Mouse (Mus musculus) heart, embryonic 16.5 days (tissue): ENCODE measurements around the gene Fhdc1. TPM values are rescaled to one million over a fixed set of nuclear protein-coding genes. Genes with fewer than 3 reads are reported as not detected.

ENCODE experiments used
- ATAC-seq: fragments of 200-750 bp; cut with Nextera tagmentation; replicated peaks from 2 replicates; pipeline ENCODE4 v1.8.0; 2017; ENCODE audit warnings: moderate number of reproducible peaks; ENCODE audit not compliant: insufficient read depth, low FRiP score; ENCODE audit errors: extremely low read depth
- H3K27ac ChIP-seq: fragments of 300-500 bp; sonication (generic); 2 replicates; pipeline ENCODE4 v1.5.1; 2014; ENCODE audit warnings: mild to moderate bottlenecking, low read length, control low read depth, moderate library complexity
- H3K27me3 ChIP-seq: fragments of 300-500 bp; sonication (generic); 2 replicates; pipeline ENCODE4 v1.6.1; 2014; ENCODE audit warnings: low read length, mixed read lengths; ENCODE audit not compliant: control insufficient read depth, insufficient read depth
- H3K36me3 ChIP-seq: fragments of 300-500 bp; sonication (generic); 2 replicates; pipeline ENCODE4 v1.6.1; 2014; ENCODE audit not compliant: control insufficient read depth, insufficient read depth
- H3K4me1 ChIP-seq: fragments of 300-500 bp; sonication (generic); 2 replicates; pipeline ENCODE4 v1.6.1; 2014; ENCODE audit warnings: low read length, mixed read lengths; ENCODE audit not compliant: control insufficient read depth, insufficient read depth
- H3K4me2 ChIP-seq: fragments of 300-500 bp; sonication (generic); 2 replicates; pipeline ENCODE4 v1.6.1; 2014; ENCODE audit warnings: low read depth, mild to moderate bottlenecking, control low read depth, low read length
- H3K4me3 ChIP-seq: fragments of 300-500 bp; sonication (generic); 2 replicates; pipeline ENCODE4 v1.5.1; 2014; ENCODE audit warnings: mild to moderate bottlenecking, control low read depth, low read length
- H3K9ac ChIP-seq: fragments of 300-500 bp; sonication (generic); 2 replicates; pipeline ENCODE4 v1.6.1; 2014; ENCODE audit warnings: low read length, control low read depth
- H3K9me3 ChIP-seq: fragments of 300-500 bp; sonication (generic); replicated peaks from 2 replicates; pipeline ENCODE4 v1.6.1; 2016; ENCODE audit warnings: low read length; ENCODE audit not compliant: control insufficient read depth
- WGBS: fragments of 180-500 bp; shearing (Covaris S2); extraction: QIAGEN DNeasy Blood & Tissue Kit; methylation state at CpG from one replicate; pipeline ENCODE4 v1.1.7; 2014; 5-methylcytosine and 5-hydroxymethylcytosine counted together
- polyA plus RNA-seq: library from polyadenylated mRNA; unstranded; fragments of >200 nt; fragmentation: Nextera tagmentation; extraction: Ambion mirVana; gene quantifications from 2 replicates; pipeline ENCODE4 v1.2.1, GENCODE M21; 2015

The Fhdc1 gene
- polyA plus RNA-seq, 1 experiment from 2014 or later: 1.7 TPM

GRCm38 (mm10) chr3:84500491-84500890, 20.3 kb upstream of the Fhdc1 start:
- Histone ChIP-seq H3K36me3 (peaks cover 12% of the 10 kb centered on the region; the same call in 1 of the 2 replicates), H3K4me2 (no peak overlapping the region), H3K9ac (no peak overlapping the region), H3K27ac (no peak overlapping the region), H3K27me3 (no peaks in the 10 kb centered on the region), H3K9me3 (no peaks in the 10 kb centered on the region), H3K4me1 (no peaks in the 10 kb centered on the region), H3K4me3 (no peak overlapping the region)
- 82% methylated on average over 10 of the region's 10 CpGs for WGBS
- ATAC-seq: no peak

GRCm38 (mm10) chr3:84497718-84498117, 17.5 kb upstream of the Fhdc1 start:
- Histone ChIP-seq H3K4me2 (no peak overlapping the region), H3K36me3 (peaks cover 14% of the 10 kb centered on the region), H3K27me3 (no peaks in the 10 kb centered on the region), H3K4me3 (no peak overlapping the region), H3K27ac (no peak overlapping the region), H3K9me3 (no peaks in the 10 kb centered on the region), H3K9ac (no peak overlapping the region), H3K4me1 (no peaks in the 10 kb centered on the region)
- WGBS: 85% methylated on average over 11 of the region's 11 CpGs
- no peak for ATAC-seq

DNA sequence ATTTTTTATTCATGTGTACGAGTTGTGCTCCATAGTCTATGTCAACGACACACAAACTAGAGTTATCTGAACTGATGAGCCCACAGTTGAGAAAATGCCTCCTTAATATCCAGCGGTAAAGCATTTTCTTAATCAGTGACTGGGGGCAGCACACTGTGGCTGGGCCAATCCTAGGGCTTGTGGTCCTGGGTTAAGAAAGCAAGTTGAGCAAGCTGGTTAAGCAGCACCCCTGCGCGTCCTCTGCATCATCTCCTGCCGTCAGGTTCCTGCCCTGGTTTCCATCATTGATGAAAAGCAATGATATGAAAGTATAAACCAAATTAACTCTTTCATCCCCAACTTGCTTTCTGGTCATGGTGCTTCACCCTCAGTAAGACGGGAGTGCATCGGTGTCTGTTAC, 12.4 kb upstream of the Fhdc1 start:
- H3K36me3 ChIP-seq: peaks cover 21% of the 10 kb centered on the region
- no peaks in the 10 kb centered on the region for H3K9me3 ChIP-seq
- no peak overlapping the region for H3K4me3 ChIP-seq
- H3K9ac ChIP-seq: no peak overlapping the region
- no peaks in the 10 kb centered on the region for H3K4me1 ChIP-seq
- H3K4me2 ChIP-seq: no peak overlapping the region
- no peak for ATAC-seq
- WGBS: 83% methylated on average over 8 of the region's 8 CpGs
- no peaks in the 10 kb centered on the region for H3K27me3 ChIP-seq
- no peak overlapping the region for H3K27ac ChIP-seq

DNA sequence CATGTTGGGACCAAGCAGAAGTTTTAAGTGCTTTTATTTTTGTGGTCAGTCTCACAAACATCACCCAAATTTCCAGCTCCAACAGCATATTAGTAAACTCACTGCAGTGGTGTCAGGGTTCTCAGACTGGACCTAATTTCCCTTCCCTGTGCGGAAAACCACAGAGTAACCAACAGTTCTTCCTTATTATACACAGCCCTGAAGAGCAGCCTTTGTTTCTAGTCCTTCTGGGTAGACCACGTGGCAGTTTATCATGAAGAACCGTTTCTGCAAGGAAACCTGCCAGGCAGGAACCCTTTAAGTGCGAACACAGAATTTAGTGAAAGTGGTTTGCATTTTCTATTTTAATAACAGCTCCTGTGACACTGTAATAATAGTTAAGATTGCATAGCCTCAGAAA, 11.9 kb upstream of the Fhdc1 start:
- H3K4me2 ChIP-seq: no peak overlapping the region
- no peaks in the 10 kb centered on the region for H3K4me1 ChIP-seq
- no peak for ATAC-seq
- no peak overlapping the region for H3K4me3 ChIP-seq
- H3K27ac ChIP-seq: no peak overlapping the region
- H3K27me3 ChIP-seq: no peaks in the 10 kb centered on the region
- H3K9ac ChIP-seq: no peak overlapping the region
- WGBS: 71% methylated on average over 4 of the region's 4 CpGs
- peaks cover 19% of the 10 kb centered on the region for H3K36me3 ChIP-seq
- H3K9me3 ChIP-seq: no peaks in the 10 kb centered on the region

DNA sequence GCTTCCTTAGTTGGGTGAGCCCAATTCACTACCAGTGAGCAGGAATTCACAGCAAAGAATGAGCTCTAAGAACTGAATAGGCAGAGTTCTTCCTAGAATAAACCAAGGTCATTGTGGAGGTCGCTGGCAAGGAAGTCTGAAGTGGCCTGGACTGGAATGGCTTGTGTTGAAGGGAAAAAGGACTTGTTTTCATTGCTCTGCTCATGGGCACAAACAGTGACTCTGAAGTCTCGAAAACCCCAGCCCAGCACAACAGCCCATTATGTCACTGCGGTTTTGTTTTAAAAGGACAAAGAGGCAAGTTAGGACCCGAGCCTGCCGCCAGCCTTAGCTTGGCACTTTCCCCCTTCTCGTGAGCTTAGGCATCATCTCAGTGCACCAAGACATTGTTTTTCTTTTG, 8.5 kb upstream of the Fhdc1 start:
- H3K4me2 ChIP-seq: no peak overlapping the region
- H3K36me3 ChIP-seq: peaks cover 8% of the 10 kb centered on the region
- H3K4me1 ChIP-seq: no peaks in the 10 kb centered on the region
- 65% methylated on average over 6 of the region's 6 CpGs for WGBS
- no peak overlapping the region for H3K4me3 ChIP-seq
- H3K27me3 ChIP-seq: no peaks in the 10 kb centered on the region
- H3K9ac ChIP-seq: no peak overlapping the region
- H3K27ac ChIP-seq: no peak overlapping the region
- no peak for ATAC-seq
- H3K9me3 ChIP-seq: no peaks in the 10 kb centered on the region

GRCm38 (mm10) chr3:84484891-84485290, 4.7 kb upstream of the Fhdc1 start:
- no peak overlapping the region for H3K9ac ChIP-seq
- no peak overlapping the region for H3K4me3 ChIP-seq
- no peaks in the 10 kb centered on the region for H3K9me3 ChIP-seq
- no peak for ATAC-seq
- no peak overlapping the region for H3K4me2 ChIP-seq
- WGBS: 76% methylated on average over 3 of the region's 3 CpGs
- peaks cover 5% of the 10 kb centered on the region; the same call in 1 of the 2 replicates for H3K36me3 ChIP-seq
- peaks cover 7% of the 10 kb centered on the region for H3K4me1 ChIP-seq
- H3K27me3 ChIP-seq: peaks cover 3% of the 10 kb centered on the region; the same call in 1 of the 2 replicates
- no peak overlapping the region for H3K27ac ChIP-seq

DNA sequence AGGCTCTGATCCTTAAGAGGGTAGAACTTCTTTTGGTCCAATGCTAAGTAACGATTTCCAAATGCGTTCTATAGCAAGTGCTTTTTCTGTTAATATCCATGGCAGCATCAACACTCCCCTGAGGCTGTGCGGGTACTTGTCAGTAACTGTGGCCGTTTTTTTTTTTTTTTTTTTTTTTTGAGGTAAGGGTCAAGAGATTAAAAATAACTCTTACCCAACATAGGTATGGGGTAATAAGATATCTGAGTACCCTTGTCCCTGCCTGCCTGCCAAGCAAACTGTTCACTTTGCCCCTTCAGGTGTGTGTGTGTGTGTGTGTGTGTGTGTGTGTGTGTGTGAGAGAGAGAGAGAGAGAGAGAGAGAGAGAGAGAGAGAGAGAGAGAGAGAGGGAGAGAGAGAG, 4.1 kb upstream of the Fhdc1 start:
- no peak overlapping the region for H3K27ac ChIP-seq
- no peak overlapping the region for H3K4me2 ChIP-seq
- ATAC-seq: no peak
- no peak overlapping the region for H3K4me3 ChIP-seq
- 59% methylated on average over 4 of the region's 4 CpGs for WGBS
- H3K4me1 ChIP-seq: peaks cover 7% of the 10 kb centered on the region
- H3K9me3 ChIP-seq: no peaks in the 10 kb centered on the region
- H3K27me3 ChIP-seq: peaks cover 3% of the 10 kb centered on the region; the same call in 1 of the 2 replicates
- H3K36me3 ChIP-seq: peaks cover 5% of the 10 kb centered on the region; the same call in 1 of the 2 replicates
- H3K9ac ChIP-seq: no peak overlapping the region

GRCm38 (mm10) chr3:84482121-84482520, 1.9 kb upstream of the Fhdc1 start:
- WGBS: 86% methylated on average over 6 of the region's 6 CpGs
- Histone ChIP-seq H3K27ac (no peak overlapping the region), H3K36me3 (no peaks in the 10 kb centered on the region), H3K4me3 (no peak overlapping the region), H3K27me3 (peaks cover 18% of the 10 kb centered on the region), H3K4me2 (no peak overlapping the region), H3K9ac (no peak overlapping the region), H3K4me1 (peaks cover 11% of the 10 kb centered on the region), H3K9me3 (no peaks in the 10 kb centered on the region)
- no peak for ATAC-seq

DNA sequence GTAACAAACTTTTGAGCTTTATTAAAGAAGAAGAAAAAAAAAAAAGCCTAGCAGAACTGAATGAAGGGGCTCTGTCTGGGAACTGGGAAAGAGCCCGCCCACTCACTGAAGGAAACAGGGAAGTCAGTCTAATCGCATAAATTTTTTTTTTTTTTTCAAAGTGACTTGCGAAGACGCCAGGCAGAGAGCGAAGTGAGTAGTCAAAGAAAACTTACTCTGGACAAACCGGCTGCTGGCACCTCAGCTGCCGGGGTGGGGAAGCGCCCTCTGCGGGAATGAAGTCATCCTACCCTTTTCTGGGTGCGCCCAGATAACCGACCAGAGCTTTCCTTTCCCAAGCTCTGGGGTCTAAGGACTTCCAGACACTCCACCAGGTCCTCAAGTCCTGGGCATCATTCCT, 875 bp upstream of the Fhdc1 start:
- H3K4me2 ChIP-seq: peak overlapping the region; percentile 100
- peak overlapping the region; percentile 75 for H3K9ac ChIP-seq
- no peaks in the 10 kb centered on the region for H3K36me3 ChIP-seq
- no peaks in the 10 kb centered on the region for H3K9me3 ChIP-seq
- no peak for ATAC-seq
- peaks cover 11% of the 10 kb centered on the region for H3K4me1 ChIP-seq
- peak overlapping the region; percentile 75 for H3K4me3 ChIP-seq
- H3K27ac ChIP-seq: no peak overlapping the region
- WGBS: 4% methylated on average over 11 of the region's 11 CpGs
- H3K27me3 ChIP-seq: peaks cover 24% of the 10 kb centered on the region
